Mouse (Mus musculus) liver, embryonic 11.5 days (tissue): ENCODE measurements at regions not wholly inside any gene's neighbourhood (a gene's known extent, or its start where the extent isn't known, plus 50 kb on each side); places are given as distances from the start of the nearest gene placed in this dataset.

Source experiments
- ATAC-seq: fragments of 200-750 bp; cut with Nextera tagmentation; replicated peaks from 2 replicates; pipeline ENCODE4 v1.8.0; 2017; ENCODE audit warnings: moderate number of reproducible peaks, mild to moderate bottlenecking, moderate TSS enrichment, moderate library complexity; ENCODE audit not compliant: low FRiP score
- DNase-seq: peaks from one replicate; pipeline ENCODE4 v3.0.0-alpha.2; 2017; ENCODE audit warnings: low spot score
- H3K27ac ChIP-seq: fragments of 300-500 bp; sonication (generic); 2 replicates; pipeline ENCODE4 v1.5.1; 2014; ENCODE audit warnings: mild to moderate bottlenecking, low read depth, low read length, control low read depth
- H3K27me3 ChIP-seq: fragments of 300-500 bp; sonication (generic); replicated peaks from 2 replicates; pipeline ENCODE4 v1.6.1; 2014; ENCODE audit warnings: low read length, mixed read lengths; ENCODE audit not compliant: control insufficient read depth, insufficient read depth
- H3K36me3 ChIP-seq: fragments of 300-500 bp; sonication (generic); 2 replicates; pipeline ENCODE4 v1.6.1; 2014; ENCODE audit warnings: mild to moderate bottlenecking, low read length, moderate library complexity, mixed read lengths; ENCODE audit not compliant: control insufficient read depth, insufficient read depth
- H3K4me1 ChIP-seq: fragments of 300-500 bp; sonication (generic); replicated peaks from 2 replicates; pipeline ENCODE4 v1.6.1; 2014; ENCODE audit warnings: low read length, mixed read lengths; ENCODE audit not compliant: control insufficient read depth, insufficient read depth
- H3K4me2 ChIP-seq: fragments of 300-500 bp; sonication (generic); 2 replicates; pipeline ENCODE4 v1.6.1; 2014; ENCODE audit warnings: mild to moderate bottlenecking, control low read depth, moderate library complexity
- H3K4me3 ChIP-seq: fragments of 300-500 bp; sonication (generic); 2 replicates; pipeline ENCODE4 v1.5.1; 2014; ENCODE audit warnings: low read depth, low read length, control low read depth
- H3K9ac ChIP-seq: fragments of 300-500 bp; sonication (generic); 2 replicates; pipeline ENCODE4 v1.6.1; 2014; ENCODE audit warnings: low read depth, low read length, control low read depth
- H3K9me3 ChIP-seq: fragments of 300-500 bp; sonication (generic); 2 replicates; pipeline ENCODE4 v1.6.1; 2016; ENCODE audit warnings: low read length, inconsistent platforms, mixed read lengths; ENCODE audit not compliant: control insufficient read depth
- WGBS: fragments of 180-500 bp; shearing (Covaris S2); extraction: QIAGEN DNeasy Blood & Tissue Kit; methylation state at CpG from one replicate; pipeline ENCODE4 v1.1.7; 2014; 5-methylcytosine and 5-hydroxymethylcytosine counted together

DNA sequence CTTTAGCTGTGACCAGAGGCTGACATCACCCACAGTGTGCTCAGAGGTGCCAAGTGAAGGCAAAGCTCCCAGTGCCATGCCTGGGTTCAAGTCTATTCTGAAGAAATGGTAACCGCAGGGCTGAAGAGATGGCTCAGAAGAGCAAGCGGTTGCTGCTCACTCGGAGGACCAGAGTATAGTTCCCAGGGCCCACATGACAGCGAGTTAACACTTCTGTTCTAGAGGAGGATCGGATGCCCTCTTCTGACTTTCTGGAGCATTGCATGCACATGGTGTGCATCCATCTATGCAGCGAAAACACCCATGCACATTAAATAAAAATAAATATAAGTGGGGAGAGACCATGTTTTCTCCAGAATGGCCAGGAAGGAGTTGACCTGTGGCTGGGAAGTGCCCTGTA is 209.5 kb downstream of the Sorl1 start:
- H3K27me3 ChIP-seq: no peaks in the 10 kb centered on the region
- H3K36me3 ChIP-seq: no peaks in the 10 kb centered on the region
- no peak overlapping the region for H3K9ac ChIP-seq
- DNase-seq (no peak), ATAC-seq (no peak)
- H3K4me1 ChIP-seq: no peaks in the 10 kb centered on the region
- no peak overlapping the region for H3K27ac ChIP-seq
- no peak overlapping the region for H3K4me3 ChIP-seq
- H3K4me2 ChIP-seq: no peak overlapping the region
- H3K9me3 ChIP-seq: no peaks in the 10 kb centered on the region
- WGBS: 87% methylated on average over 6 of the region's 6 CpGs

GRCm38 (mm10) chr9:41913911-41914310 is 210.2 kb downstream of the Sorl1 start:
- H3K9me3 ChIP-seq: no peaks in the 10 kb centered on the region
- no peaks in the 10 kb centered on the region for H3K36me3 ChIP-seq
- no peaks in the 10 kb centered on the region for H3K27me3 ChIP-seq
- no peak overlapping the region for H3K4me3 ChIP-seq
- WGBS: 71% methylated on average over 3 of the region's 3 CpGs
- no peak overlapping the region for H3K27ac ChIP-seq
- ATAC-seq: no peak
- no peak overlapping the region for H3K4me2 ChIP-seq
- no peaks in the 10 kb centered on the region for H3K4me1 ChIP-seq
- no peak overlapping the region for H3K9ac ChIP-seq
- no peak for DNase-seq

- DNase-seq (no peak), ATAC-seq (no peak)
- no peaks in the 10 kb centered on the region for H3K27me3 ChIP-seq
- H3K27ac ChIP-seq: no peak overlapping the region
- no peaks in the 10 kb centered on the region for H3K36me3 ChIP-seq
- WGBS: 77% methylated on average over 5 of the region's 5 CpGs
- no peaks in the 10 kb centered on the region for H3K9me3 ChIP-seq
- no peaks in the 10 kb centered on the region for H3K4me1 ChIP-seq
- H3K4me2 ChIP-seq: no peak overlapping the region
- H3K4me3 ChIP-seq: no peak overlapping the region
- H3K9ac ChIP-seq: no peak overlapping the region
Measured at GRCm38 (mm10) chr9:41912482-41912881, 211.6 kb downstream of the Sorl1 start.

GRCm38 (mm10) chr9:41900606-41900974 is 223.5 kb downstream of the Sorl1 start:
- no peak overlapping the region for H3K4me2 ChIP-seq
- H3K9ac ChIP-seq: no peak overlapping the region
- no peak overlapping the region for H3K4me3 ChIP-seq
- ATAC-seq: no peak
- 84% methylated on average over 8 of the region's 8 CpGs for WGBS
- no peaks in the 10 kb centered on the region for H3K36me3 ChIP-seq
- DNase-seq: no peak
- H3K9me3 ChIP-seq: no peaks in the 10 kb centered on the region
- H3K4me1 ChIP-seq: no peaks in the 10 kb centered on the region
- no peak overlapping the region for H3K27ac ChIP-seq
- H3K27me3 ChIP-seq: no peaks in the 10 kb centered on the region

GRCm38 (mm10) chr9:41899766-41900605 is 224.1 kb downstream of the Sorl1 start:
- no peak overlapping the region for H3K4me3 ChIP-seq
- no peak overlapping the region for H3K27ac ChIP-seq
- no peak for DNase-seq
- H3K36me3 ChIP-seq: no peaks in the 10 kb centered on the region
- no peak for ATAC-seq
- H3K9ac ChIP-seq: no peak overlapping the region
- H3K4me2 ChIP-seq: no peak overlapping the region
- H3K4me1 ChIP-seq: no peaks in the 10 kb centered on the region
- no peaks in the 10 kb centered on the region for H3K9me3 ChIP-seq
- no peaks in the 10 kb centered on the region for H3K27me3 ChIP-seq
- 48% methylated on average over 11 of the region's 11 CpGs for WGBS

- Histone ChIP-seq H3K4me2 (no peak overlapping the region), H3K27ac (no peak overlapping the region), H3K4me1 (0 out of 2 replicates have a peak, but pooled peaks cover 3% of the 10 kb centered on the region), H3K36me3 (no peaks in the 10 kb centered on the region), H3K9me3 (no peaks in the 10 kb centered on the region), H3K4me3 (no peak overlapping the region), H3K9ac (no peak overlapping the region), H3K27me3 (peaks cover 7% of the 10 kb centered on the region)
- no peak for ATAC-seq
- 54% methylated on average over 5 of the region's 5 CpGs for WGBS
- DNase-seq: no peak
Measured at GRCm38 (mm10) chr9:41895106-41895505, 229.0 kb downstream of the Sorl1 start.

DNA sequence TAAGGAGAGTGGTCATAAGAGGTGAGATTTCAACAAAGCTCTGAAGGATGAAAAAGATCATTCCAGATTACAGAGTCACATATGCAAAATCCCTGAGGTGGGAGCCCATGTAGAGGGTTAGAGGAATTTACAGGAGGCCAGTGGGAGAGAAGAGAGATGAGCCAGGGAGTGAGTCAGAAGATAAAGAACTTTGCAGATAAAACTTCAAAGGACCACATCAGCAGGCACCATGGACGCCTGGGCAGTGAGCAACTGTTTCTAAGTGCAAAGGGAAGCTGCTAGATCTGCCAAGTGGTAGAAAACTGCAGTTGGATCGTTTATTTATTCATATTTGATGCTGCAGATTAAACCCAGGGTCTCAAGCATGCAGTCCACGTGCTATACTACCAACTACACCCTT is 231.3 kb downstream of the Sorl1 start:
- 33% methylated on average over 3 of the region's 3 CpGs for WGBS
- DNase-seq (no peak), ATAC-seq (no peak)
- Histone ChIP-seq H3K36me3 (no peaks in the 10 kb centered on the region), H3K27ac (no peak overlapping the region), H3K9ac (no peak overlapping the region), H3K4me3 (no peak overlapping the region), H3K27me3 (peaks cover 7% of the 10 kb centered on the region), H3K4me1 (0 out of 2 replicates have a peak, but pooled peaks cover 3% of the 10 kb centered on the region), H3K4me2 (no peak overlapping the region), H3K9me3 (no peaks in the 10 kb centered on the region)

GRCm38 (mm10) chr9:41891206-41891605 is 232.9 kb downstream of the Sorl1 start:
- Histone ChIP-seq H3K9ac (no peak overlapping the region), H3K27ac (peak overlapping the region; percentile 74)
- WGBS: 45% methylated on average over 7 of the region's 7 CpGs

More at GRCm38 (mm10) chr9:41891206-41891605, 232.9 kb downstream of the Sorl1 start:
- Histone ChIP-seq H3K4me2 (peak overlapping the region; percentile 60), H3K36me3 (no peaks in the 10 kb centered on the region), H3K4me1 (0 out of 2 replicates have a peak, but pooled peaks cover 3% of the 10 kb centered on the region), H3K9me3 (no peaks in the 10 kb centered on the region), H3K27me3 (peaks cover 7% of the 10 kb centered on the region), H3K4me3 (no peak overlapping the region)
- DNase-seq: no peak
- no peak for ATAC-seq
